Mouse (Mus musculus): Measurements from ENCODE around the gene Tsga10ip.

Gene Tsga10ip

DNA sequence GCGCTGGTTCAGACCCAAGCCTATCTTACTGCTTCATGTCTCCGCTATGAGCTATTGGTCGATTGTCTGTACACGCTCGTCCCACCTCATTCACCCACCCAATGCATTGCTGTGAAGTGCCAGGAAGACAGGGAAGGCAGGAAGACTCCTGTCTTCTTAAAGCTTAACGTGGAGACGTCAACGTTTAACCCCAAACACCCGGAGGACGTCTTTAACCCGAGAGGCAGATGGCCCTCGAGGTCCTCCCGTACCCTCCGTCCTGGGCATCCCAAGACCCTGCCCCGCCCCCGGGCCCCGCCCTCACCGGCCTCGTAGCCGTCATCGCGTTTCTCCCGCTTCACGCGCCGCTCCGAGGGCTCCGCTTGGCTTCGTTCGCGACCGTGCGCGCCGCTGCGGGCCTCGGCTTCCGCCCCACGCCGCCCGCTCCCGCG lies 14.3 kb downstream of the Tsga10ip start:
- H3K36me3 ChIP-seq (ENCODE audit: control insufficient read depth, insufficient read depth, low read length, poor library complexity, severe bottlenecking) = peaks cover 9% of the 10 kb centered on the region
- no peaks in the 10 kb centered on the region for H3K27me3 ChIP-seq (ENCODE audit: control insufficient read depth, insufficient read depth, low read length, poor library complexity, severe bottlenecking)
- no peak for DNase-seq (ENCODE audit: low read depth, low spot score)

DNA sequence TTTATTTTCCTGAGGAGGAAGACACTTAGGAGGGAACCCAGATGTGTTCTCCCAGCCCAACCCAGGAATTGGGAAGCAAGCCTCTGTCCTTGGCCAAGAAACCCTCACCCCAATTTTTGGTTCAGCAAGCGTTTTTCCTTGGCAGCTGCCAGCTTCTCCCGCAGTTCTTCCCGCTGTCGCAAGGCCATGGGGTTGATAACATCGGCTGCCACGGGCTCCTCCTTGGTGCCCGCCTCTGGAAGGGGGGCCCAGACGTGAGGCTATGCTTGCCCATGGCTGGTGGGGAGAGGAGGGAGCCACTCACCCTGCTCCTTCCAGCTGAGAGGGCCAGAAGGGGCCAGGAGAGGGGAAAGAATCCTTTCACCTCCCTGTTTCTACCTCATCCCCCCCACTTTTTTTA lies 17.6 kb downstream of the Tsga10ip start:
- H3K36me3 ChIP-seq (ENCODE audit: control insufficient read depth, insufficient read depth, low read length, poor library complexity, severe bottlenecking) = peaks cover 13% of the 10 kb centered on the region
- no peak for DNase-seq (ENCODE audit: low read depth, low spot score)
- no peaks in the 10 kb centered on the region for H3K27me3 ChIP-seq (ENCODE audit: control insufficient read depth, insufficient read depth, low read length, poor library complexity, severe bottlenecking)

DNA sequence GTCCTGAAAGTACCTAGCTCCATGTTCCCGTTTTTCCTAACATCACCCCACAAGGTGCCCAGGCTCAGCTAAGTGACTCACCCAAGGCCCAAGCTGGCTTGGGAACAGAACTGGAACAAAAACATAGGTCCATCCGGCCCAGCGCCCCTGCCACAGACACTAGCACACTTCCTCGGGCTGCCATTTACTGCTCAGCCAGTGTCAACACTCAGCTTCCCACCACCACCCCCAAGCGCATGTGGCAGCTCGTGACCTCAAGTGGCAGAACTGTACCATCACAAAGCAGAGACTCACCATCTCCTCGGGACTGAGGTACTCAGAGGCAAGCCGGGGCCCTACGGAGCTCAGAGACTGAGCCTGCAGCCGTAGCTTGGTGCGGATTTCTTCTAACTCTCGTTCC lies 19.0 kb downstream of the Tsga10ip start:
- Histone ChIP-seq H3K36me3 (ENCODE audit: control insufficient read depth, insufficient read depth, low read length, poor library complexity, severe bottlenecking) (peaks cover 17% of the 10 kb centered on the region), H3K27me3 (ENCODE audit: control insufficient read depth, insufficient read depth, low read length, poor library complexity, severe bottlenecking) (no peaks in the 10 kb centered on the region)
- no peak for DNase-seq (ENCODE audit: low read depth, low spot score)

DNA sequence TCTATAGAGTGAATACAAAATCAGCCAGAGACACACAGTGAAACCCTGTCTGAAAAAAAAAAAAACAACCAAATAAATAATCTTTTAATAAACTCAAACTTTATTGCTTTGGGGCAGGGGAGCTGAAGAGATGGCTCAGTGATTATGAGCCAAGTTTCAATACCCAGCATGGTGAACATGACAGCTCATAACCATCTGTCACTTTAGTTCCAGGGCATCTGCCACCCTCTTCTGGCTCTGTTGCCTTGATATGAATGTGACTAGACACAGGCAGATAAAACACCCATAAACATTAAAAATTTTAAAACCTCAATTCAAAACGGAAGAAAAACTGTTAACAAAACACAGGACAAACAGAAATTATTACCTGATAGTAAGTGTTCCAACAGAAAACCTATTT lies 24.9 kb downstream of the Tsga10ip start:
- Histone ChIP-seq H3K36me3 (ENCODE audit: control insufficient read depth, insufficient read depth, low read length, poor library complexity, severe bottlenecking) (peaks cover 11% of the 10 kb centered on the region), H3K27me3 (ENCODE audit: control insufficient read depth, insufficient read depth, low read length, poor library complexity, severe bottlenecking) (no peaks in the 10 kb centered on the region)
- no peak for DNase-seq (ENCODE audit: low read depth, low spot score)

DNA sequence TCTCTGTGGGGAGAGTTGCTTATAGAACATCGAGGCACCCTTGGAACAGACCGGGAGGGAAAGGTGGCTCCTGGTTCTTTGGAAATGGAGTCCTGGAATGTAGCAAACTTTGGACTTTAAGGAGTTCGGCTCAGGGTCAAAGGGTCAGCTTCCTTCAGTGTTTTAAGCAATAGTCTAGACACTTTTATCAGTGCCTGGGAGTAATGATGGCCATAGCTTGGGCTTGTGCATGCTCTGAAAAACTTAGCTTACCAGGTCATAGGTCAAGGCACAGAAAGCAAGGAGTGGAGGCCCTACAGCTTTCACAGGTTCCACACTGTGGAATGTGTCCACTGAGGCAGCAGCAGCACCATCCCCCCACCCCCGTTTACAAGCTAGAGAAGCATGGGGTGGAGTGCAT lies 27.6 kb downstream of the Tsga10ip start:
- Histone ChIP-seq H3K27me3 (ENCODE audit: control insufficient read depth, insufficient read depth, low read length, poor library complexity, severe bottlenecking) (no peaks in the 10 kb centered on the region), H3K36me3 (ENCODE audit: control insufficient read depth, insufficient read depth, low read length, poor library complexity, severe bottlenecking) (peaks cover 12% of the 10 kb centered on the region)
- no peak for DNase-seq (ENCODE audit: low read depth, low spot score)

DNA sequence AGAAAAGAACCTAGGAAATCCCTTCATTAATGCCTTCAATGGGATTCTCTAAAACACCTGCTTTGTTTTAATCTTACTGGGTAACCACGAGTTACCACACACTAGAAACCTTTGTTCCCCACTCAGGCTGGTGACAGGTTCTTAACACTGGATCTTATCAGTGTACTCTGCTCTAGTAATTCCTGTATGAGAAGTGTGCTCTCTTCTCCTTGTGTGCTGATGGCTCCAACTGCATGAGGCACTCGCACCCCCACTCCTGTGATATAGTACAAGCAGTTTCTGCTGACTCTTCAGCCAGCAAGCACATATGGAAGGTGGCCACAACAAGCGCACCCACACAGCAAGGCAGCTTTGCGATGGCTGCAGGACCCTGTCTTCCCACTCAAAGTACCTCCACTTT lies 28.1 kb downstream of the Tsga10ip start:
- no peaks in the 10 kb centered on the region for H3K27me3 ChIP-seq (ENCODE audit: control insufficient read depth, insufficient read depth, low read length, poor library complexity, severe bottlenecking)
- no peak for DNase-seq (ENCODE audit: low read depth, low spot score)
- H3K36me3 ChIP-seq (ENCODE audit: control insufficient read depth, insufficient read depth, low read length, poor library complexity, severe bottlenecking) = peaks cover 9% of the 10 kb centered on the region

DNA sequence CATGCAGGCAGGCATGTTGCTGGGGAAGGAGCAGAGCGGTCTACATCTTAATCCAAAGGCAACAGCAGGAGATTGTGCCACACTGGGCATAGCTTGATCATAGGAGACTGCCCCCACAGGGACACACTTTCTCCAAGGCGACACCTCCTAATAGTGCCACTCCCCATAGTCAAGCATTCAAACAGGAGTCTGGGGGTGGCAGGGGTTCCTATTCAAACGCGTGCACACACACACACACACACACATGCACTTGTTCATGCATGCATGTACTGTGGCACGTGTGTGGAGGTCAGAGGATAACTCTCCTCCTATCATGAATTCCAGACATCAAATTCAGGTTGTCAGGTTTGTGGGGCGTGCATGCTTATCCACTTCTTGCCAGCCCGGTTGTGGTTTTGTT lies 29.6 kb downstream of the Tsga10ip start:
- peaks cover 8% of the 10 kb centered on the region for H3K36me3 ChIP-seq (ENCODE audit: control insufficient read depth, insufficient read depth, low read length, poor library complexity, severe bottlenecking)

DNA sequence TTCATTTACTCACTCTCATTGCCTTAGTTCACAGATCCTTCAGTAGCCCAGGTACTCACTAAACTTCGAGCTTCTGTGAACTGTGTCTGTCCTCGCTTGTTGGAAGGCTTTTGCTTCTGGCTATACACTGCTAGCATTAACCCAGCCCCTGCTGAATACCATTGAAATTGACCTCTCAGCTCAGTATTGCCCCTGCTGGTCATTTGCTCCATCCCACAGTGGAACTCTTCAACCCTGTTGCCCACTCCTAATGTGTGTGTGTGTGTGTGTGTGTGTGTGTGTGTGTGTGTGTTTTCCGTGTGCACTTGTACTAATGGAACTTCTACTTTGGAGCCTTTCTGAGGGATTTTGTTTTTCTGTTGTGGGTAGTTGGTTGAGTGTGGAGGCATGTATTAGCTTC lies 31.4 kb downstream of the Tsga10ip start:
- Histone ChIP-seq H3K36me3 (ENCODE audit: control insufficient read depth, insufficient read depth, low read length, poor library complexity, severe bottlenecking) (peaks cover 8% of the 10 kb centered on the region), H3K27me3 (ENCODE audit: control insufficient read depth, insufficient read depth, low read length, poor library complexity, severe bottlenecking) (no peaks in the 10 kb centered on the region)
- DNase-seq (ENCODE audit: low read depth, low spot score) = peak; percentile 28

More for the DNA sequence above, 29.6 kb downstream of the Tsga10ip start:
- no peak for DNase-seq (ENCODE audit: low read depth, low spot score)
- H3K27me3 ChIP-seq (ENCODE audit: control insufficient read depth, insufficient read depth, low read length, poor library complexity, severe bottlenecking) = no peaks in the 10 kb centered on the region

DNA sequence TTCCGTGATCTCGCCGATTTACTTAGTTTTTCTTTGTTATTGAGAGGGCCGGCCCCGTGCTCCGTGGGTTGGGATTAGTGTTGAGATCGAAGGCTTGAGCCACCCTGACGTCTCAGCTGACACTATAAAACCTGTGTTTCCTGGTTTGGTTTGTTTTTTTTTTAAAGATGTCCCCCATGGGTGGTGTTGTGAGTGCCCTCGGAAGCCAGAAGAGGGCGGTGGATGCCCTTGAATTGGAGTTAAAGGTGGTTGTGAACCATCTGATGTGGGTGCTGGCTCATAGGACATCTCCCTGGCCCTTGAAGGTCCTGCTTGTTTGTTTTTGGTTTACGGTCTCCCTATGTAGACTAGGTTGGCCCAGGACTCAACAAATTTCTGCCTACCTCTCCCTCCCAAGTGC lies 34.9 kb downstream of the Tsga10ip start:
- Histone ChIP-seq H3K27me3 (ENCODE audit: control insufficient read depth, insufficient read depth, low read length, poor library complexity, severe bottlenecking) (no peaks in the 10 kb centered on the region), H3K36me3 (ENCODE audit: control insufficient read depth, insufficient read depth, low read length, poor library complexity, severe bottlenecking) (peaks cover 8% of the 10 kb centered on the region)
- DNase-seq (ENCODE audit: low read depth, low spot score) = peak; percentile 62

DNA sequence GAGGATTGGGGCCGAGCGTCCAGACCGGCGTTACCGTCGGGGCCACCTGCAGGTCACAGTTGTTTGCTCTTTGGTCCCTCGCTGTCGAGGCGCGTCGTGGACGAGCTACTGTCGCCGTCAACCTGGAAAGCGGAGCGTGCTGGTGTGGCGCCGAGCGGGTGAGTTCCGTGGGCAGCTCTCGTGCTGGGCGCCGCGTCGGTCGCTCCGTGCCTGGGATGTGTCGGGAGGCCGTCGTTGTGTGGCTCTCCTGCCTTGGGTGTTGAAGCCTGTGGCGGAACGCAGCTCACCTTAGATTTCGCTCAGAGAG lies 35.3 kb downstream of the Tsga10ip start, which contains the start of gene Banf1:
TSS of gene Banf1 (minus strand) at position 116 of the 307 bp plus-strand sequence.
- no peak for DNase-seq (ENCODE audit: low read depth, low spot score)
- Histone ChIP-seq H3K36me3 (ENCODE audit: control insufficient read depth, insufficient read depth, low read length, poor library complexity, severe bottlenecking) (peaks cover 7% of the 10 kb centered on the region), H3K27me3 (ENCODE audit: control insufficient read depth, insufficient read depth, low read length, poor library complexity, severe bottlenecking) (no peaks in the 10 kb centered on the region)

DNA sequence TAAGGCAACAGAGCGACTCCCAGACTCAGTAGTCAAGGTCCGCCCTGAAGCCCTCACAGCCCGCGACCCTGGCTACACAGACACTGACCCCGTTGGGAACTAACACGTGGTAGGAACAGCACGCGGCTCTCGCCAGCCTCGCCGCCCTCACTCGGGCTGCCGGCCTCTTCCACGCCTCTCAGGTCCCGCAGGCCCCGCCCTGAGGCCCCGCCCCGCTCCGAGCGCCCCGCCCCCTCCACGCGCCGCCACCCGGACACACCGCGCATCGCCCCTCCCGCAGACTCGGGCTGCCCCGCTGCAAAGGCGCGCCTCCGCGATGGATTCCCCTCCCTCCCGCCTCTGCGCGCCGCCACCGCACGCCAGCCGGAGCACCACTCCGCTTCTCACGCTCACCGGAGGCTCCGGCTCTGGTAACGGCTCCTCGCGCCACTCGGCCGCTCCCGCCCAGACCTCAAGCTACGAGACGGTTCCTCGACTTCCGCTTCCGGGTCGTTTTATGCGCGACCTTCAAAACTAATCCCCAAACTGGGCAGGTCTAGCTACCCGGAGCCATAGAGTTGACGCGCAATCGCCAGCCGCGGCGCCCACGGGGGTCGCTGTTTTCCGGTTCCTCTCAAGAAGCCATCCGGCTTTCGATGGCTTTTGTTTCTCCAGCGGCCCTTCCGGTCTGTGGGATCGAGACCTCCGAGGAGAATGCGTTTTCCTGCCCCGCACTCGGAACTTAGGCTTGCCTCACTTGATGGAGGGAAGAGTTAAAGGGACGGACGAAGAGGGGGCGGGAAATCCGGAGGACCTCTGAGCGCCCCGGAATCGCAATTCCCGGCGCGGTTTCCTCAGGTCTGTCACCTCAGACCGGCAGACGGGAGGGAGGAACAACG lies 35.9 kb downstream of the Tsga10ip start, which contains the start of gene Eif1ad:
TSS of gene Eif1ad (plus strand) at position 567 of the 878 bp plus-strand sequence.
- DNase-seq (ENCODE audit: low read depth, low spot score) = peak; percentile 97
- H3K36me3 ChIP-seq (ENCODE audit: control insufficient read depth, insufficient read depth, low read length, poor library complexity, severe bottlenecking) = peaks cover 6% of the 10 kb centered on the region
- H3K27me3 ChIP-seq (ENCODE audit: control insufficient read depth, insufficient read depth, low read length, poor library complexity, severe bottlenecking) = no peaks in the 10 kb centered on the region

DNA sequence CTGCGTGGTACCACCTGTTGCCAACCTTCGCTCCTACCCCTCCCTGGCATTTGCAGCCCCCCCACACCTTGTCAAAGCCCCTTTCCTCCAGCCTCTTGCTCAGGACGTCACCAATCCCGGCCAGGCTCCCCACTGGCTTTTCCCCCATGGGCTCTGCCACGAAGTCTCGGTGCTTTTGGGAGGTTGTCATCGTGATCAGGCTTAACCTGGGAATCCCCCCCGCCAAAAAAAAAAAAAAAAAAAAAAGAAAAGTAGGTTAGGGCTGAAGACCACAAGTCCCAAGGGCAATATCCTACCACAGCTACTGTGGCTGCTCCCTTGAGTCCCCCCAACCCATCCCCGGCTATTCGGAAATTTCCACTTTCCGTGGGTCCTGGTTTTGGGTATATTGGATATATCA lies 36.6 kb downstream of the Tsga10ip start:
- no peak for DNase-seq (ENCODE audit: low read depth, low spot score)
- peaks cover 4% of the 10 kb centered on the region for H3K36me3 ChIP-seq (ENCODE audit: control insufficient read depth, insufficient read depth, low read length, poor library complexity, severe bottlenecking)

DNA sequence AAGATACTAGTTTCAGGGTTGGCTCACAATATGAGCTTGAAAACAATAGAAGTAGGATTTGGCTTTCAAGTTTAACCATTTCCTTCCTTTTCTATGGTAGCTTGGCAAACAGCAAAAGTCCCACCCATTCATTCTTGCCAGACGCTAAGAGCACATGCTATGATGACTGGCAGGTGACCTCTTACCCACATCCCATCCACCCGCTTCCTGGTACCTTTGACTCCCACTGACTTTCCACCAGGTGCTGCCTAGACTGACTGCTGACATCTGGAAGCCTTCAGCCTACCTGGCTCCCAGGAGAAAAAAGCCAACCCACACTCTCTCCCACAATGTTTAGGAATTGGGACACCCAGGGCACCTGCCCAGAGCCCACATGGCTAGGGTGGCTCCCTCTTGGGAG lies 38.2 kb downstream of the Tsga10ip start:
- H3K36me3 ChIP-seq (ENCODE audit: control insufficient read depth, insufficient read depth, low read length, poor library complexity, severe bottlenecking) = peaks cover 2% of the 10 kb centered on the region; the same call in 1 of the 2 replicates
- H3K27me3 ChIP-seq (ENCODE audit: control insufficient read depth, insufficient read depth, low read length, poor library complexity, severe bottlenecking) = no peaks in the 10 kb centered on the region
- DNase-seq (ENCODE audit: low read depth, low spot score) = no peak

More for the DNA sequence above, 36.6 kb downstream of the Tsga10ip start:
- H3K27me3 ChIP-seq (ENCODE audit: control insufficient read depth, insufficient read depth, low read length, poor library complexity, severe bottlenecking) = no peaks in the 10 kb centered on the region

DNA sequence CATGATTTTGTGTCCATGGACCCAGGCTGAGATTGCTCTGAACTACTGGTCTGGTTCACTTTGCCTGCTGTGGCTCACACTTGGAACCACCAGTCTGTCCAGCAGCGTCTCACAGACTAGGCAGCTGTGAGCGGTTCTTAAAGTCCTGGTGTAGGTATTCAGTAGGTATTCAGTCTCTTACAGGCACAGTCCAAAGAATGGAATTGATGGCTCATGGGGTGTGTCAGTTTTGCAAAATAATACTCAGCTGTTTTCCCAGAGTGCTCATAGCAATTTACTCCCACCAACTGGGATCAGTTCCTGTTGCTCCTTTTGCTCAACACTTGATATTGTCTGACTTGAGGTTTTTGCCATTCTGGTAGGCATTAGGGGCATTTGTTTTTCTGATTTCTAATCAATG lies 40.1 kb downstream of the Tsga10ip start:
- no peaks in the 10 kb centered on the region for H3K27me3 ChIP-seq (ENCODE audit: control insufficient read depth, insufficient read depth, low read length, poor library complexity, severe bottlenecking)
- no peaks in the 10 kb centered on the region; the same call in 1 of the 2 replicates for H3K36me3 ChIP-seq (ENCODE audit: control insufficient read depth, insufficient read depth, low read length, poor library complexity, severe bottlenecking)
- no peak for DNase-seq (ENCODE audit: low read depth, low spot score)

DNA sequence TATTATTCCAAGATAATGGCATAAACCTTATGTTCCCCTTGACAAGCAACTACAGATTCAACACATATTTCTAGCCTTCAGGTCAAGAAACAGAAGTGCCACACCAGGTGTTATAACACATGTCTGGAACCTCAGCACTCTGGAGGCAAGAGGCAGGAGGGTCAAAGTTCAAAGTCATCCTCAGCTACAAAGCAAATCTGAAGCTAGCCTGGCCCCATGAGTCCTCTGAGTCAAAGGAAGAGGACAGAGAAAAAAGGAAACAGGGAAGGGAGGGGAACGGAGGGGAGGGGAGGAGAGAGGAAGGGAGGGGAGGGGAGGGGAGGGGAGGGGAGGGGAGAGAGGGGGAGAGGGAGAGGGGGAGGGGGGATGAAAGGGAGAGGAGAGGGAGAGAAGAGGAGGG lies 46.2 kb downstream of the Tsga10ip start:
- Histone ChIP-seq H3K36me3 (ENCODE audit: control insufficient read depth, insufficient read depth, low read length, poor library complexity, severe bottlenecking) (no peaks in the 10 kb centered on the region), H3K27me3 (ENCODE audit: control insufficient read depth, insufficient read depth, low read length, poor library complexity, severe bottlenecking) (no peaks in the 10 kb centered on the region)
- no peak for DNase-seq (ENCODE audit: low read depth, low spot score)

Data from splenic B cell, adult 2 months (primary cell).